Mouse (Mus musculus): Measurements from ENCODE around the gene Lmntd1.
"Not testable (repeated sequence)": the region's sequence is repeated elsewhere in the genome, so short reads cannot be mapped to it uniquely, and the experiment has no call there.

Gene Lmntd1

GRCm38 (mm10) chr6:145347641-145348040, 266.5 kb downstream of the Lmntd1 start:
- DNase-seq (ENCODE audit: inconsistent age in 2 of 2, low spot score in 1 of 2): no peak

GRCm38 (mm10) chr6:145346789-145347557, 267.1 kb downstream of the Lmntd1 start:
- peak; percentile 41 to 59 for DNase-seq (ENCODE audit: inconsistent age in 2 of 2, low spot score in 1 of 2)

DNA sequence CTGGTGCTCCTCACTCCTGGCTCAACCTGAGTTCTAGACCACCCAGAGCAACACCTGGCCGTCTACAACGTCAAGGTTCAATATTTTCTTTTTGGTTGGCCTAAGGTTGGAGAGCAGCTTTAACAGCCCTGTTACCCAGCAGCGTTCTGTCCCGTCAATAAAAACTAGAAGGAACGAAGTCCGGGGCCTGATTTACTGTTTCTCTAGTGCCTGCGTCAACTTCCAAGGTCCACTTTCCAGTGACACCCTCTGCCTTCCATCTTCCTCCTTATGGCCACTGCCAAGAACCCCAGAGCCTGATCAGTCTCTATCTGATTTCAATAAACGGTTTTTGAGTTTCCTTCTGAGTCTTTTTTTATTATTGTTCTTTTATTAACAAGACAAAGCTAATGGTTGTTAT, 267.8 kb downstream of the Lmntd1 start:
- no peak for DNase-seq (ENCODE audit: inconsistent age in 2 of 2, low spot score in 1 of 2)

DNA sequence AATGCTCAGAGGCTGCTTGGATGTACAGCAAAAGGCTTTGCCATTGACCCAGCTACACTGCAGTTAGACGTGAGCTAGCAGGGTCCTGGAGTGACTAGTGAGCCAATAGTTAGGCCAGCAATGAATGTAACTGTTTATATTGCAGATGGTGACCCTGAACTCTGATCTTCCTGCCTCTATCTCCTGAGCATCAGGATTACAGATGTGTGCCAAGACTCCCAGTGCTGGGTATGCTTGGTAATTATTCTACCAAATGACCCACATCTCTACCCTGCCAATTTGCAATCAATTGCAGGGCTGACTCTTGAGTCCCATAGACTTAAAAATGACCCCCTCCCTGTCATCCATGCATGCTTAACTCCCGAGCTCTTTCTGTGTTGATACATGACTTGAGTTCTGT, 269.4 kb downstream of the Lmntd1 start:
- no peak for DNase-seq (ENCODE audit: inconsistent age in 2 of 2, low spot score in 1 of 2)

GRCm38 (mm10) chr6:145343457-145343856, 270.7 kb downstream of the Lmntd1 start:
- DNase-seq (ENCODE audit: inconsistent age in 2 of 2, low spot score in 1 of 2): no peak

DNA sequence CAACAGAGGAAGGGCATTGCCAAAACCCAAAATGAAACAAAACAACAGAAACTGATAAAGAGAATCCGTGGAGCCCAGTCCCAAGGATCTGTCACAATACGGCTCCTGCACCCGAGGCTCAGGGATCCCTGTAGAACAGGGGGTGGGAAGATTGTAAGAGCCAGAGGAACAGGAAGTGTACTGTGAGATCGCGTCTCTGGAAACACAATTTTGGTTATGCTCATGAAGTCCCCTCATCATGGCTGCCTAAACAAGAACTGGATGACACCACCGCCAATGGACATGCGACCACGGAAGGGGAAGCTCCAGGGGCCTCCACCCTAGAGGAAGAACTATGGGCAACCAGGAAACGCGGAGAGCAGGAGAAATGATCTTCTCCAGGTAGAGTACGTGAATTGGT, 271.3 kb downstream of the Lmntd1 start:
- no peak for DNase-seq (ENCODE audit: inconsistent age in 2 of 2, low spot score in 1 of 2)

DNA sequence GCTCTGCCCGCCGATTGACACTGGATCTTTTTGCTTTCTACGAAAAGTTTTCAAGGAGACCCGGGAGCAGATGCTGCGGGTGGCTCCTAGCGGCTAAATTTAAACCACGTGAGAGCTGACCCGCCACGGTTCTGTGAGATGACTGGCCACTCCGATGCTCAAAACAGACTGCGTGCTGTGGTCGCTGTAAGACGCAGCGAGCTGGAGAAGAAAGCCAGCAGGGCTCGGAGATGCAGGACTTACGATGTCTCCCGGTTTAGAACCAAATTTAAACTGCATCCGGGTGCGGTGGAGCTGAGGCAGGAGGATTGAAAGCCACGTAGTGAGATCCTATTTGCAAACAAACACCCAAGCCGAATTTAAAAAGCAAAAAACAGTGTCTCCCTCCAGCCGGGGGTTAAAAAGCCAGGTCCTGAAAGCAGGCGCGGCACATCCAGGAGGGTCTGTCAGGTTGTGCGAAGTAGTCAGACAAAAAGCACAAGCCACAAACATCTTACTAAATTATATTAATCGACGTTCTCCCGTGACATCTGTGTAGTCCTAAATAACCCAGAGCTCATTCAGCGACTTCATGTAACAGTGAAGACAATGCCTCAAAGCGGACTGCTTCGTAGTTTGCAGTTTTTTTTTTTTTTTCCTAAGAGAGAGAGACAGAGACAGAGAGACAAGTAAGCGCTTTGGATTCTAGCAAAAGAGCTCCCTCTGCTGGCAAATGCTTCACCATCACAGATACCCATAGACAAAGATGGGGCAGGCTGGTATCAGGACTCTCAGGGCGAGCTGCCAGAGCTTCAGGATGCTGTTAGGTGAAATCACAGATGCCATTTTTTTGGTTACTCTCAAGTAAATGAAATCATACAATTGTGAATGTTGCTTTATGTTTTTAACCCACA, 272.6 kb downstream of the Lmntd1 start:
- peak; percentile 88 to 96 for DNase-seq (ENCODE audit: inconsistent age in 2 of 2, low spot score in 1 of 2)

- DNase-seq (ENCODE audit: inconsistent age in 2 of 2, low spot score in 1 of 2): peak; percentile 98 to 99
Observed at GRCm38 (mm10) chr6:145340657-145341146, 273.4 kb downstream of the Lmntd1 start.

- peak; percentile 79 to 91 for DNase-seq (ENCODE audit: inconsistent age in 2 of 2, low spot score in 1 of 2)
Observed at GRCm38 (mm10) chr6:145339956-145340656, 274.0 kb downstream of the Lmntd1 start.

DNA sequence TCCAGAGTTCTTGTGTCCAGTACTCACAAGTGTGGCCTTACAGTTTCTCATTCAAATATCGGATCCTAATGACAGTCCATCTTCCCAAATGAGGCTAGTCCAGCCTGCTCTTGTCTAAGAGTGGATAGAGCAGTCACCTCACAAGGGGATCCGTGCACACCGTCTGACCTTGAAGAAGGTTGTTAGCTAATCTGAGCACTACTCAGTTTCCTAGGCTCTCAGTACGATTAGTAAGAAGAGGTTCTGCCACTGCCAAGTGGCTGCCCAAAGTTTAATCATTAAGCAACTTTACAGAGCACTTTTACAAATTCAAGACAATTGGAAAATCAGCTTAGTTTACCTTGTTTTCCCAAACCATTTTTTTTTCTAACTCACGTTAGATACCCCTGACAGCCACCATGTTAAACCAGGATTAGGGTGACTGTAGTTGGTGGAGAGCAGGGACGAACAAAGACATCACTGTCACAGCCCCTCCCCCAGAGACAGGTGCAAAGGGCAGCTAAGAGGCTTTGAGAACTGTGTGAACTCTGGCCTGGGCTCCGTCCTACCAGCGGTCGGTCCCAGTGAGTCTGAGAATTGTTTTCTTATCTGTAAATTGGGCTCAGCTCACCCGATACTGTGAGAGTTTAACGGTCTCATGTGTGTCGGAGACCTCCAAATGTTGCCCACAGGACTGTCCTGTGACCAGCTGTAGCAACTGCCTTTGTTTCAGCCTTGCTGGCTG, 275.4 kb downstream of the Lmntd1 start:
- no peak for DNase-seq (ENCODE audit: inconsistent age in 2 of 2, low spot score in 1 of 2)

GRCm38 (mm10) chr6:145337521-145337920, 276.6 kb downstream of the Lmntd1 start:
- DNase-seq (ENCODE audit: inconsistent age in 2 of 2, low spot score in 1 of 2): not testable (repeated sequence)

DNA sequence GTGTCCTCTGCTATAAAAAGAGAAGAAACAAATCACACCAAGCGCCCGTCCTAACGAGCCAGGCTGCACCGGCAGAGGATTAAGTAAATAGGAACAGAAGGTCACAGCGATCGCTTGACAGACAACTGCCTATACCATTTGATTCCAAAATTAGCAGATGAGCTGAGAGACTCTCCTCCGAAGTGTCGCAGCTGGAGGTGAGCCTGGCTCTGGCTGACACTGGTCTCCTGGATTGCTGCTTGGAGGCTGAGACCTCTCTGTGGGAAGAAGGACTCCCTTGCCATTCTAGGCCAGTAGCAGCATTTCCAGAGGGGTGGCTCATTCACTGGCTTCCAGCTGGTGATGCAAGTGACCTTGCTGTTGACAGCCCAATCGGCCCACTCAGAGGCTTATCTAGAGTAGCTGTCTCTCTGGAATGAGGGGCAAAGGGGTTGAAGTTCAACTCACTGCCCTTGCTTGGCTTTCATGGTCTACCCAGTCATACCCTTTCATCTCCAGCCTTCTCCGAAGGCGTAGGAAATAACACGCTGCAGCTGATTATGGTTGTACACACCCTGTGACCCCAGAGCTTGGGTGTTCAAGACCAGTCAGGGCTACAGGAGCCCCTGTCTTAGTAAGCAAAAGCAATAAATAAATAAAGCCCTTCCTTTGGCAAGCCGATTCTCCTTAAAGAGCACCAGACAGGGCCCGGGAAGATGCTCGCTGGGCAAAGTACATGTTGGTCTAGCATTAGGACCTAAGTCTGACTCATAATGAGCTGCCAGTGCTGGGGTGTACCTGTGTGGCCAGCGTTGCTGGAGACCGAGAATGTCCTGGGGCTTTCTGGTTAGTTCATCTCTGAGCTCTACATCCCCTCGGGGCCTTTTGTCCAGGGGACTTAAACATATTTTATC, 278.0 kb downstream of the Lmntd1 start:
- peak; percentile 84 to 91 for DNase-seq (ENCODE audit: inconsistent age in 2 of 2, low spot score in 1 of 2)

- DNase-seq (ENCODE audit: inconsistent age in 2 of 2, low spot score in 1 of 2): no peak
Observed at GRCm38 (mm10) chr6:145334211-145334610, 279.9 kb downstream of the Lmntd1 start.

DNA sequence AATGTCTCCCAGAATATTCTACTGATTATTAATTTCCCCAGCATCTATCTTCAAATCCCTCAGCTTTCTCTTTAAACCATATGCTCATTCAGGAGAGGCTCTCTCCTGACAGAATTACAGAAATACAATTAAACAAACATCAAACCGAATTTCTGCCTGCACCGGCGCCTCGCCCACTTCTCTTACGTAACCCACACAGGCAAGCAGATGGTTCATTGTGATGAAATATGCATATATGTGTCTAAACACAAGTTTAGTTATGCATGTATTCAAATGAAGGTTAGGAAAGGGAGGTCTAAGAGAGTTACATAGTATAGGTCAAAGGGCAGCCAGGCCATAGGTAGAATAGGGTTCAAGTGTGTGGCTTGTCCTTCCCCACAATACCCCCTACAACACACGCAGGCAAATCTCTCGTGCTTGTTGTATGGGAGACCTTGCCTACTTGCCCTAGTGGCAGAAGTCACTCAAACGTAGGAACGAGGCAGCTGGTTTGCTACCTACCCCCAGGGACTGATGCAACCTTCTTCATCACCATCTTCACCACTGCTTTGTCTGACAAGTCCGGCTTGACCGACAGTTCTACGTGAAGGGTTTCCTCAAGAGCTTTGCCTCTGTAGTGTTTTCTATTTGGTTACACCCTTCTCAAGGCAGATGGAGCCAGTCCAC, 287.8 kb downstream of the Lmntd1 start:
- DNase-seq (ENCODE audit: inconsistent age in 2 of 2, low spot score in 1 of 2): no peak

DNA sequence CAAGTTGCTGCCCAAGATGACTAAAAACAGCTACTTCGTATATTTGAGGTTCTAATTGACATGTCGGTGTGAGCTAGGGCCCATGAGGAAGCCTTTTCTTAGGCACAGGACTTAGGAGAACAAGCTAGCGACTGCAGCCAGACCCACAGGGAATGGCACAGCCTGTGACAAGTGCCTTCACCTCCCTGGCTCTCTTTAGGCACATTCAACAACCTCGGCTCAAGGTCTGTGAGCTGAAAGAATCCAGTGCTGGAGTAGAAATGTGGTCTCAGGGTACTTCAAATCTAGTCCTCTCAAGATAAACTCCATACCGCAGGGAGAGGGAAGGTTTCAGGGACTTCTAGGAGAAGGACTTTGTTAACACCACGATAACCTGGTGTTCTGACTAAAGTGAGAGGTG, 289.0 kb downstream of the Lmntd1 start:
- DNase-seq (ENCODE audit: inconsistent age in 2 of 2, low spot score in 1 of 2): no peak

GRCm38 (mm10) chr6:145324470-145324869, 289.6 kb downstream of the Lmntd1 start:
- no peak for DNase-seq (ENCODE audit: inconsistent age in 2 of 2, low spot score in 1 of 2)

- no peak for DNase-seq (ENCODE audit: inconsistent age in 2 of 2, low spot score in 1 of 2)
Observed at GRCm38 (mm10) chr6:145322246-145322645, 291.9 kb downstream of the Lmntd1 start.

DNA sequence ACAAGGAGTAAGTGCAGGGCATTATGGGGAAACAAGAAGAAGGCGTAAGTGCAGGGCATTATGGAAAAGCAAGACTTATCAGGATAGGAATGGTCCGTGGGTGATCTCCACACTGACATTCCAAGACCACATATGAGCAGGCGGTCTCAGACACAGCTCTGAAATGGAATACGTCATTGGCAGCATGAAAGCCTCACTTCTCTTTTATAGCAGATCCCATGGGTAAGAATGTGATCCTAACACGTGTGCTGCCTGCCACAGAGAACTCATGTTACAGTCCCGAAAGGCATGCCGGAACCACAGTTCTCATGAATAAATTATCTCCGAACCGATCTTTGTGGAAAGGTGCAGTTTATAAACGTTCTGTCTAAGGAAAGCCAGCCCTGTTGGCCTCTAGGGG, 294.0 kb downstream of the Lmntd1 start:
- no peak for DNase-seq (ENCODE audit: inconsistent age in 2 of 2, low spot score in 1 of 2)

Data from adrenal gland, adult (tissue).